Mouse (Mus musculus): Measurements from ENCODE around the gene 2310007B03Rik. TPM values are rescaled to one million over a fixed set of nuclear protein-coding genes. Genes with fewer than 3 reads are reported as not detected.

2310007B03Rik gene
- polyA plus RNA-seq (2012; rRNA removed): 0.96 and 1.1 TPM in 2 replicates

GRCm38 (mm10) chr1:93160501-93161133 lies at the start of gene 2310007B03Rik:
2310007B03Rik (minus strand) TSS chr1:93160948.

GRCm38 (mm10) chr1:93168295-93168775 lies 7.6 kb upstream of the 2310007B03Rik start, which contains the start of gene Crocc2:
Crocc2 (plus strand) TSS chr1:93168725.

GRCm38 (mm10) chr1:93135036-93135526 lies 25.7 kb downstream of the 2310007B03Rik start, which contains the start of gene Agxt:
Agxt (plus strand) TSS chr1:93135240.

GRCm38 (mm10) chr1:93101571-93102061 lies 59.1 kb downstream of the 2310007B03Rik start, which contains the start of gene Kif1a:
Kif1a (minus strand) TSS chr1:93101951.

Other genes starting within 250 kb of the 2310007B03Rik start
- 33.1 and 38.7 TPM in 2 replicates for gene Capn10, start 226.6 kb downstream of the 2310007B03Rik start, polyA plus RNA-seq (2012; rRNA removed)
- gene Gpr35, start 210.1 kb downstream of the 2310007B03Rik start, polyA plus RNA-seq (2012; rRNA removed): 0.67 and 0.88 TPM in 2 replicates
- gene Aqp12, start 154.6 kb downstream of the 2310007B03Rik start, polyA plus RNA-seq (2012; rRNA removed): 0.04 TPM in 1 of 2 replicates, not detected in the other
- gene Kif1a, start 59.0 kb downstream of the 2310007B03Rik start, polyA plus RNA-seq (2012; rRNA removed): 0.07 and 0.10 TPM in 2 replicates
- gene Agxt, start 25.7 kb downstream of the 2310007B03Rik start, polyA plus RNA-seq (2012; rRNA removed): 41.9 and 61.0 TPM in 2 replicates
- gene Crocc2, start 7.8 kb upstream of the 2310007B03Rik start, polyA plus RNA-seq (2012; rRNA removed): under 0.01 TPM in 2 replicates
- gene Sned1, start 74.9 kb upstream of the 2310007B03Rik start, polyA plus RNA-seq (2012; rRNA removed): 0.45 and 0.46 TPM in 2 replicates
- gene Mterf4, start 145.0 kb upstream of the 2310007B03Rik start, polyA plus RNA-seq (2012; rRNA removed): 10.2 TPM in 2 replicates
- 4.6 and 5.3 TPM in 2 replicates for gene Ppp1r7, start 181.9 kb upstream of the 2310007B03Rik start, polyA plus RNA-seq (2012; rRNA removed)
- gene Pask, start 182.5 kb upstream of the 2310007B03Rik start, polyA plus RNA-seq (2012; rRNA removed): 3.2 and 3.7 TPM in 2 replicates
- 0.15 and 0.16 TPM in 2 replicates for gene Ano7, start 213.0 kb upstream of the 2310007B03Rik start, polyA plus RNA-seq (2012; rRNA removed)